ENCODE assay signal across 27 mouse cellular contexts in the genomic region with DNA sequence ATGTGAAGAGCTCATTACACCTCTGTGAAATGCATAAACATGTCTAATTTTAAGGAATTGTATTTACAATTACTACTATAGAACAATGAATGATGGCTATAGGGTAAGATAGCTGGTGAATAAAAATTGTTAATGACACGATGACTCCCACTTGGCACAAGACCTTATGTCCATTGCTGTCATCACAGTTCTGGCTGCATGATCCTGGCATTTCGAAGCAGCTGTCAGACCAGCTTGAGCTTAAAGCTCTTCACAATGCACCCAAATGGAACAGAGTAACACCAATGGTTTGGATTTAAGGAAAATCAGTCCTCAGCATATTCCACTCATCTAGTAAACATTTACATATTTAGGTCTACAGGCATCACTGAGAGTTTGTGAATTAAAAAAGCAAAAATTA. TPM values are rescaled to one million over a fixed set of nuclear protein-coding genes. Genes with fewer than 3 reads are reported as not detected.
DNase-seq lines count a peak whose midpoint lies in the region; ATAC-seq lines count a peak whose summit lies in the region.
"Had no signal": no experiment of that assay in that cellular context is flagged by ENCODE, and none has a peak within 500 bp of the region (broad histone marks: within the 10 kb centered on the region; RNA-seq: fewer than 3 reads in every experiment).

No protein-coding gene starts in this region.

- no peaks in the 10 kb centered on the region for H3K36me3 ChIP-seq in forebrain, embryonic 14.5 days (ENCODE audit: control insufficient read depth, insufficient read depth, low read length)
- H3K36me3 ChIP-seq in forebrain, embryonic 12.5 days (replicated peaks) = no peaks in the 10 kb centered on the region
- H3K36me3 ChIP-seq: embryonic facial prominence, embryonic 13.5 days; embryonic facial prominence, embryonic 15.5 days; forebrain, embryonic 10.5 days; G1E had no signal

- H3K27me3 ChIP-seq in forebrain, embryonic 14.5 days (replicated peaks; ENCODE audit: control insufficient read depth, insufficient read depth, low read length) = no peaks in the 10 kb centered on the region
- H3K27me3 ChIP-seq in forebrain, embryonic 12.5 days = no peaks in the 10 kb centered on the region
- H3K27me3 ChIP-seq: CH12.LX; embryonic facial prominence, embryonic 13.5 days; embryonic facial prominence, embryonic 15.5 days; forebrain, embryonic 13.5 days had no signal

- H3K4me2 ChIP-seq in forebrain, embryonic 14.5 days (ENCODE audit: low read length) = no peak overlapping the region
- H3K4me2 ChIP-seq in forebrain, embryonic 12.5 days = no peak overlapping the region
- H3K4me2 ChIP-seq: embryonic facial prominence, embryonic 13.5 days; embryonic facial prominence, embryonic 15.5 days; forebrain, embryonic 13.5 days had no signal

- H3K9ac ChIP-seq in forebrain, embryonic 14.5 days (ENCODE audit: low read length) = no peak overlapping the region
- H3K9ac ChIP-seq in forebrain, embryonic 12.5 days = no peak overlapping the region
- H3K9ac ChIP-seq: embryonic facial prominence, embryonic 13.5 days; embryonic facial prominence, embryonic 15.5 days; forebrain, embryonic 13.5 days had no signal

- no peak overlapping the region for H3K4me3 ChIP-seq in forebrain, embryonic 14.5 days (ENCODE audit: low read depth, low read length)
- no peak overlapping the region for H3K4me3 ChIP-seq in forebrain, embryonic 12.5 days (replicated peaks)
- H3K4me3 ChIP-seq: embryonic facial prominence, embryonic 13.5 days; embryonic facial prominence, embryonic 15.5 days; erythroblast, embryonic 14.5 days; forebrain, embryonic 10.5 days; forebrain, embryonic 13.5 days had no signal

- no peaks in the 10 kb centered on the region for H3K4me1 ChIP-seq in forebrain, embryonic 14.5 days (ENCODE audit: control insufficient read depth, insufficient read depth, low read length)
- no peaks in the 10 kb centered on the region for H3K4me1 ChIP-seq in forebrain, embryonic 12.5 days
- H3K4me1 ChIP-seq: embryonic facial prominence, embryonic 13.5 days; embryonic facial prominence, embryonic 15.5 days; forebrain, embryonic 13.5 days had no signal

- no peaks in the 10 kb centered on the region for H3K9me3 ChIP-seq in forebrain, embryonic 14.5 days (replicated peaks; ENCODE audit: control insufficient read depth, low read length)
- no peaks in the 10 kb centered on the region for H3K9me3 ChIP-seq in forebrain, embryonic 12.5 days
- H3K9me3 ChIP-seq: embryonic facial prominence, embryonic 13.5 days; embryonic facial prominence, embryonic 15.5 days; forebrain, embryonic 10.5 days; forebrain, embryonic 13.5 days; G1E had no signal

- 83% methylated on average over 2 of the region's 2 CpGs for WGBS in forebrain, embryonic 14.5 days
- 89% methylated on average over 2 of the region's 2 CpGs for WGBS in forebrain, embryonic 12.5 days

- ATAC-seq in forebrain, embryonic 14.5 days = no peak
- ATAC-seq in forebrain, embryonic 12.5 days (ENCODE audit: low FRiP score) = no peak
- ATAC-seq: activated CD4-positive, CD25-positive, alpha-beta regulatory T cell, adult 4 months; CD4-positive, CD25-positive, alpha-beta regulatory T cell, adult 4 months; forebrain, embryonic 13.5 days; forebrain, embryonic 16.5 days; Patski had no signal

- H3K27ac ChIP-seq in forebrain, embryonic 14.5 days (ENCODE audit: low read depth, low read length) = no peak overlapping the region
- H3K27ac ChIP-seq in forebrain, embryonic 12.5 days = no peak overlapping the region
- H3K27ac ChIP-seq: embryonic facial prominence, embryonic 13.5 days; embryonic facial prominence, embryonic 15.5 days; forebrain, embryonic 10.5 days; forebrain, embryonic 13.5 days had no signal

- intact Hi-C loops in left cerebral cortex, postnatal 4 days (cut with DNase I) = no loop called here

- DNase-seq in cerebellum, postnatal 10 days = peak; percentile 48 to 52
- no peak for DNase-seq in cerebellum, postnatal 4 days (ENCODE audit: low spot score in 2 of 2)
- peak; percentile 7 for DNase-seq in forebrain, embryonic 14.5 days (ENCODE audit: low spot score)
- peak; percentile 12 for DNase-seq in left cerebral cortex, postnatal 4 days
- no peak for DNase-seq in left cerebral cortex, adult 11 months (ENCODE audit: low spot score)
- peak; percentile 28 for DNase-seq in retina, postnatal 1 day
- no peak for DNase-seq in retina, embryonic 14.5 days (ENCODE audit: low spot score)
- DNase-seq: adrenal gland, adult 8-10 months; adrenal gland, postnatal 14 days; adrenal gland, postnatal 36 days; cerebellum, adult 11 months; cerebellum, adult 18-20 months; cerebellum, adult 8-10 months; cerebellum, adult 9-11 months; embryo, embryonic 11 days had no signal

RNA-seq across cellular contexts. Expression of a gene that starts 37.5 kb away (rescaled TPM):
- polyA plus RNA-seq in forebrain, embryonic 14.5 days (2014; fragmentation: Nextera tagmentation; extraction: Ambion mirVana) = 0.60 and 2.3 TPM in 2 replicates
- 1.0 and 2.4 TPM in 2 replicates for polyA plus RNA-seq in forebrain, embryonic 12.5 days (2016; fragmentation: Nextera tagmentation; extraction: Ambion mirVana)
- 1 to 10 TPM; 3.4 to 5.8 TPM for total RNA-seq in left cerebral cortex, postnatal 4 days (2021)
- polyA plus RNA-seq: erythroblast, embryonic 14.5 days; G1E had no signal

Comparison
In these comparisons a context has a peak if more than half of its experiments do, and no peak if none do; other contexts are left out.
1. DNase-seq: peak in cerebellum, postnatal 10 days (2 of 2), forebrain, embryonic 14.5 days (single experiment), left cerebral cortex, postnatal 4 days (single experiment) and retina, postnatal 1 day (single experiment); none in cerebellum, postnatal 4 days (0 of 2), left cerebral cortex, adult 11 months (single experiment) and retina, embryonic 14.5 days (single experiment).